Mouse (Mus musculus) stomach, postnatal 0 days (tissue): ENCODE results near the gene Apmap. TPM values are rescaled to one million over a fixed set of nuclear protein-coding genes. Genes with fewer than 3 reads are reported as not detected.
A peak's percentile ranks its signal among the peaks of the same experiment; 100 is the strongest.

Experiments used
- ATAC-seq: fragments of 200-750 bp; cut with Nextera tagmentation; 2 replicates; pipeline ENCODE4 v1.8.0; 2017; ENCODE audit not compliant: low FRiP score, low TSS enrichment
- DNase-seq: peaks from one replicate; pipeline ENCODE4 v3.0.0-alpha.2; 2016; ENCODE audit warnings: low spot score
- H3K27ac ChIP-seq: fragments of 300-500 bp; sonication (generic); replicated peaks from 2 replicates; pipeline ENCODE4 v1.5.1; 2014; ENCODE audit warnings: mild to moderate bottlenecking, control low read depth
- H3K27me3 ChIP-seq: fragments of 300-500 bp; sonication (generic); 2 replicates; pipeline ENCODE4 v1.6.1; 2014; ENCODE audit warnings: low read length; ENCODE audit not compliant: control insufficient read depth, insufficient read depth
- H3K36me3 ChIP-seq: fragments of 300-500 bp; sonication (generic); 2 replicates; pipeline ENCODE4 v1.6.1; 2014; ENCODE audit warnings: low read length, mixed read lengths; ENCODE audit not compliant: control insufficient read depth, insufficient read depth
- H3K4me1 ChIP-seq: fragments of 300-500 bp; sonication (generic); replicated peaks from 2 replicates; pipeline ENCODE4 v1.6.1; 2014; ENCODE audit warnings: antibody characterized with exemption; ENCODE audit not compliant: control insufficient read depth, insufficient read depth
- H3K4me2 ChIP-seq: fragments of 300-500 bp; sonication (generic); replicated peaks from 2 replicates; pipeline ENCODE4 v1.6.1; 2014; ENCODE audit warnings: low read depth, mild to moderate bottlenecking, control low read depth, moderate library complexity
- H3K4me3 ChIP-seq: fragments of 300-500 bp; sonication (generic); 2 replicates; pipeline ENCODE4 v1.5.1; 2014; ENCODE audit warnings: low read depth, low read length, control low read depth
- H3K9ac ChIP-seq: fragments of 300-500 bp; sonication (generic); 2 replicates; pipeline ENCODE4 v1.6.1; 2014; ENCODE audit warnings: mild to moderate bottlenecking, low read length, control low read depth, mixed read lengths
- H3K9me3 ChIP-seq: fragments of 300-500 bp; sonication (generic); 2 replicates; pipeline ENCODE4 v1.6.1; 2016; ENCODE audit warnings: low read length; ENCODE audit not compliant: control insufficient read depth
- CTCF ChIP-seq: IDR thresholded peaks from 2 replicates; pipeline ENCODE4 v1.5.1; 2016; ENCODE audit warnings: antibody characterized with exemption, low read depth, mild to moderate bottlenecking, moderate library complexity
- EP300 ChIP-seq: optimal IDR thresholded peaks from 2 replicates; pipeline ENCODE3; 2016; ENCODE audit warnings: antibody characterized with exemption
- WGBS: fragments of 180-500 bp; shearing (Covaris S2); extraction: QIAGEN DNeasy Blood & Tissue Kit; methylation state at CpG from one replicate; pipeline ENCODE4 v1.1.7; 2014; 5-methylcytosine and 5-hydroxymethylcytosine counted together
- polyA plus RNA-seq: library from polyadenylated mRNA; unstranded; fragments of >200 nt; fragmentation: Nextera tagmentation; extraction: Ambion mirVana; gene quantifications from 2 replicates; pipeline ENCODE4 v1.2.1, GENCODE M21; 2015

The Apmap gene
- polyA plus RNA-seq, 1 experiment from 2014 or later = 30.0 TPM

- no peaks in the 10 kb centered on the region for H3K36me3 ChIP-seq
- H3K4me3 ChIP-seq = peak overlapping the region; percentile 84
- DNase-seq (peak; percentile 60), ATAC-seq (peak; percentile 32; the same call in 1 of the 2 replicates)
- peak; percentile 95 for TF ChIP-seq CTCF
- TF ChIP-seq EP300 = no peak
- peak overlapping the region; percentile 51 for H3K9ac ChIP-seq
- 2% methylated on average over 10 of the region's 10 CpGs for whole genome bisulfite sequencing
- peak overlapping the region; percentile 90 for H3K4me2 ChIP-seq
- no peaks in the 10 kb centered on the region; the same call in 1 of the 2 replicates for H3K4me1 ChIP-seq
- no peaks in the 10 kb centered on the region for H3K9me3 ChIP-seq
- H3K27ac ChIP-seq = peak overlapping the region; percentile 58
- no peaks in the 10 kb centered on the region for H3K27me3 ChIP-seq
Observed at GRCm38 (mm10) chr2:150608872-150609560, 649 bp upstream of the Apmap start.

- H3K27me3 ChIP-seq = no peaks in the 10 kb centered on the region
- 0 out of 2 replicates have a peak overlapping the region, but pooled peaks have one; percentile 90 for H3K4me2 ChIP-seq
- 60% methylated on average over 1 of the region's 1 CpGs for WGBS
- no peaks in the 10 kb centered on the region; the same call in 1 of the 2 replicates for H3K4me1 ChIP-seq
- no peak for DNase-seq
- H3K4me3 ChIP-seq = no peak overlapping the region
- H3K9ac ChIP-seq = no peak overlapping the region
- TF ChIP-seq CTCF = no peak
- no peak for ATAC-seq
- H3K9me3 ChIP-seq = no peaks in the 10 kb centered on the region
- no peaks in the 10 kb centered on the region for H3K36me3 ChIP-seq
- H3K27ac ChIP-seq = no peak overlapping the region
Observed at GRCm38 (mm10) chr2:150607086-150607485, 1.3 kb downstream of the Apmap start.

GRCm38 (mm10) chr2:150604802-150605201 is 3.6 kb downstream of the Apmap start:
- Histone ChIP-seq H3K36me3 (no peaks in the 10 kb centered on the region), H3K9ac (no peak overlapping the region), H3K27me3 (no peaks in the 10 kb centered on the region), H3K4me1 (no peaks in the 10 kb centered on the region; the same call in 1 of the 2 replicates), H3K27ac (no peak overlapping the region), H3K4me2 (no peak overlapping the region), H3K9me3 (no peaks in the 10 kb centered on the region), H3K4me3 (no peak overlapping the region)
- 76% methylated on average over 2 of the region's 2 CpGs for WGBS
- DNase-seq (no peak), ATAC-seq (no peak)
- TF ChIP-seq EP300 (no peak), CTCF (no peak)

- no peak overlapping the region for H3K27ac ChIP-seq
- H3K4me2 ChIP-seq = no peak overlapping the region
- H3K36me3 ChIP-seq = no peaks in the 10 kb centered on the region
- WGBS = 88% methylated on average over 2 of the region's 2 CpGs
- ATAC-seq = no peak
- H3K9me3 ChIP-seq = no peaks in the 10 kb centered on the region
- no peak overlapping the region for H3K4me3 ChIP-seq
- no peak overlapping the region for H3K9ac ChIP-seq
- no peaks in the 10 kb centered on the region for H3K4me1 ChIP-seq
- DNase-seq = no peak
- no peak for TF ChIP-seq EP300
- TF ChIP-seq CTCF = no peak
- H3K27me3 ChIP-seq = no peaks in the 10 kb centered on the region
Observed at GRCm38 (mm10) chr2:150602166-150602565, 6.2 kb downstream of the Apmap start.

- no peak overlapping the region for H3K4me3 ChIP-seq
- H3K27me3 ChIP-seq = no peaks in the 10 kb centered on the region
- H3K36me3 ChIP-seq = 0 out of 2 replicates have a peak, but pooled peaks cover 2% of the 10 kb centered on the region
- H3K4me1 ChIP-seq = no peaks in the 10 kb centered on the region
- no peaks in the 10 kb centered on the region for H3K9me3 ChIP-seq
- TF ChIP-seq CTCF (no peak), EP300 (no peak)
- no peak for ATAC-seq
- DNase-seq = no peak
- H3K9ac ChIP-seq = no peak overlapping the region
- H3K27ac ChIP-seq = no peak overlapping the region
- no peak overlapping the region for H3K4me2 ChIP-seq
- WGBS = 93% methylated on average over 2 of the region's 2 CpGs
Observed at GRCm38 (mm10) chr2:150600263-150600662, 8.1 kb downstream of the Apmap start.

- Histone ChIP-seq H3K27ac (no peak overlapping the region), H3K9me3 (no peaks in the 10 kb centered on the region), H3K27me3 (no peaks in the 10 kb centered on the region), H3K36me3 (peaks cover 8% of the 10 kb centered on the region; the same call in 1 of the 2 replicates), H3K4me3 (no peak overlapping the region), H3K4me2 (no peak overlapping the region), H3K9ac (no peak overlapping the region), H3K4me1 (no peaks in the 10 kb centered on the region)
- TF ChIP-seq CTCF (no peak), EP300 (no peak)
- no peak for DNase-seq
- 77% methylated on average over 3 of the region's 3 CpGs for WGBS
- no peak for ATAC-seq
Observed at GRCm38 (mm10) chr2:150595411-150596190, 12.8 kb downstream of the Apmap start.
